In the genomic region with DNA sequence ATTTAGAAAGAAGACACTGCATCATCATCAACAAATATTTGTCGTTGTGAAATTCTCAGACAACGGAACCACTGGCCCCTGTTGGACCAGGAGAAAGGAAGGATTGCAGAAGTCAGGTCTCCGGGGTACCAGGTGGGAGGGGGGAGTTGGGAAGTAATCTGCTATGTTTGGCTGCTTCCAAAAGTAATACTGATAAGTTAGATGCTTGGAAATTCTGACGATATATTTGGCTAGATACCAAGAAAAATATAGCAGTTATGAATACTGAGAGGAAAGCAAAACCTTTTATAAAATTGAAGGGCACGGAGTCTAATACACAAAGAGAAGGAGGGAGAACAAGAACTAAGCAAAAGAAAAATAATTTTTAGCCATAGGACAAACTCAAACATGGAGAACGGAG, we compare ENCODE assay signal across 17 mouse cellular contexts.
"Had no signal": no experiment of that assay in that cellular context is flagged by ENCODE, and none has a peak within 500 bp of the region (broad histone marks: within the 10 kb centered on the region; RNA-seq: fewer than 3 reads in every experiment).

No protein-coding gene starts in this region.

- H3K36me3 ChIP-seq: midbrain, embryonic 10.5 days; midbrain, embryonic 12.5 days; neural tube, embryonic 13.5 days; neural tube, embryonic 15.5 days had no signal

- H3K9me3 ChIP-seq: midbrain, embryonic 10.5 days; midbrain, embryonic 12.5 days; neural tube, embryonic 13.5 days; neural tube, embryonic 15.5 days had no signal

- DNase-seq: lung, adult 18-20 months; lung, postnatal 4 days; midbrain, embryonic 14.5 days; retina, postnatal 1 day; right cerebral cortex, adult 18-20 months; right cerebral cortex, postnatal 25 days; right cerebral cortex, postnatal 4 days; spleen, adult 18-20 months; thymus, adult 18-20 months; thymus, postnatal 14 days; thymus, postnatal 36 days had no signal

- H3K9ac ChIP-seq: midbrain, embryonic 12.5 days; neural tube, embryonic 13.5 days; neural tube, embryonic 15.5 days had no signal

- ATAC-seq: midbrain, embryonic 16.5 days had no signal

- H3K4me2 ChIP-seq: midbrain, embryonic 12.5 days; neural tube, embryonic 13.5 days; neural tube, embryonic 15.5 days had no signal

- H3K4me1 ChIP-seq: midbrain, embryonic 10.5 days; midbrain, embryonic 12.5 days; neural tube, embryonic 13.5 days; neural tube, embryonic 15.5 days had no signal

- H3K27me3 ChIP-seq: midbrain, embryonic 12.5 days; neural tube, embryonic 13.5 days; neural tube, embryonic 15.5 days had no signal

- H3K27ac ChIP-seq: midbrain, embryonic 10.5 days; midbrain, embryonic 12.5 days; neural tube, embryonic 13.5 days; neural tube, embryonic 15.5 days had no signal

- H3K4me3 ChIP-seq: midbrain, embryonic 10.5 days; midbrain, embryonic 12.5 days; myocyte; neural tube, embryonic 13.5 days; neural tube, embryonic 15.5 days had no signal
